Mouse (Mus musculus) forebrain, embryonic 14.5 days (tissue): ENCODE measurements around the gene Gm11007. TPM values are rescaled to one million over a fixed set of nuclear protein-coding genes. Genes with fewer than 3 reads are reported as not detected.
"Not testable (repeated sequence)": the region's sequence is repeated elsewhere in the genome, so short reads cannot be mapped to it uniquely, and the experiment has no call there.

ENCODE experiments used
- ATAC-seq: fragments of 200-750 bp; cut with Nextera tagmentation; 2 replicates; pipeline ENCODE4 v1.8.0; 2017; ENCODE audit warnings: mild to moderate bottlenecking, moderate library complexity
- DNase-seq: peaks from one replicate; pipeline ENCODE4 v3.0.0-alpha.2; 2015; ENCODE audit warnings: low spot score
- H3K27ac ChIP-seq: fragments of 300-500 bp; sonication (generic); 2 replicates; pipeline ENCODE4 v1.5.1; 2014; ENCODE audit warnings: low read depth, mild to moderate bottlenecking, control low read depth, low read length, moderate library complexity
- H3K27me3 ChIP-seq: fragments of 300-500 bp; sonication (generic); replicated peaks from 2 replicates; pipeline ENCODE4 v1.6.1; 2014; ENCODE audit warnings: low read length, control low read depth, mixed read lengths; ENCODE audit not compliant: control insufficient read depth, insufficient read depth
- H3K36me3 ChIP-seq: fragments of 300-500 bp; sonication (generic); 2 replicates; pipeline ENCODE4 v1.6.1; 2014; ENCODE audit warnings: low read length, control low read depth; ENCODE audit not compliant: control insufficient read depth, insufficient read depth
- H3K4me1 ChIP-seq: fragments of 300-500 bp; sonication (generic); 2 replicates; pipeline ENCODE4 v1.6.1; 2014; ENCODE audit warnings: antibody characterized with exemption, low read length, control low read depth; ENCODE audit not compliant: control insufficient read depth, insufficient read depth
- H3K4me2 ChIP-seq: fragments of 300-500 bp; sonication (generic); 2 replicates; pipeline ENCODE4 v1.6.1; 2014; ENCODE audit warnings: mild to moderate bottlenecking, control low read depth, low read length
- H3K4me3 ChIP-seq: fragments of 300-500 bp; sonication (generic); 2 replicates; pipeline ENCODE4 v1.5.1; 2014; ENCODE audit warnings: low read depth, low read length, control low read depth
- H3K9ac ChIP-seq: fragments of 300-500 bp; sonication (generic); 2 replicates; pipeline ENCODE4 v1.6.1; 2014; ENCODE audit warnings: mild to moderate bottlenecking, low read length, control low read depth, moderate library complexity
- H3K9me3 ChIP-seq: fragments of 300-500 bp; sonication (generic); replicated peaks from 2 replicates; pipeline ENCODE4 v1.6.1; 2016; ENCODE audit warnings: low read length, control low read depth, mixed read lengths; ENCODE audit not compliant: control insufficient read depth
- WGBS: fragments of 180-500 bp; shearing (Covaris S2); extraction: QIAGEN DNeasy Blood & Tissue Kit; methylation state at CpG from one replicate; pipeline ENCODE4 v1.1.7; 2014; 5-methylcytosine and 5-hydroxymethylcytosine counted together
- polyA plus RNA-seq: library from polyadenylated mRNA; unstranded; fragments of >200 nt; fragmentation: Nextera tagmentation; extraction: Ambion mirVana; gene quantifications from 2 replicates; pipeline ENCODE4 v1.2.1, GENCODE M21; 2014

Gm11007 gene
- not detected in 2 replicates for polyA plus RNA-seq

GRCm38 (mm10) chr2:175643678-175644077, at the start of gene Gm11007:
Gm11007 (plus strand) TSS chr2:175643978.
- H3K9me3 ChIP-seq, DNase-seq, H3K4me1 ChIP-seq, H3K9ac ChIP-seq, H3K4me3 ChIP-seq, H3K36me3 ChIP-seq, ATAC-seq, H3K4me2 ChIP-seq, H3K27ac ChIP-seq, H3K27me3 ChIP-seq: not testable (repeated sequence)
- no CpG with 5 or more reads among the region's 2 CpGs for WGBS

Other genes with a start within 250 kb of the Gm11007 start
- gene Gm4724, start 208.2 kb upstream of the Gm11007 start, polyA plus RNA-seq = 15.1 and 20.3 TPM in 2 replicates
- 8.9 and 9.0 TPM in 2 replicates for gene Zfp965, start 174.0 kb upstream of the Gm11007 start, polyA plus RNA-seq
- gene Zfp969, start 59.7 kb downstream of the Gm11007 start, polyA plus RNA-seq = 10.3 and 20.3 TPM in 2 replicates
- not detected in 2 replicates for gene Gm2007, start 97.6 kb downstream of the Gm11007 start, polyA plus RNA-seq
- 2.5 and 4.7 TPM in 2 replicates for gene Gm14288, start 157.1 kb downstream of the Gm11007 start, polyA plus RNA-seq
- 33.0 and 35.6 TPM in 2 replicates for gene Gm6710, start 225.2 kb downstream of the Gm11007 start, polyA plus RNA-seq